Mouse (Mus musculus) G1E (cell line): Measurements from ENCODE around the gene Mpped2.

ENCODE experiments used
- CTCF ChIP-seq: IDR thresholded peaks from 2 replicates; pipeline ENCODE4 v1.5.1; 2012; ENCODE audit warnings: low read depth, low read length, inconsistent platforms, mixed read lengths
- GATA1 ChIP-seq: IDR thresholded peaks from 2 replicates; pipeline ENCODE4 v1.6.1; 2012; ENCODE audit warnings: borderline replicate concordance, low read length, inconsistent platforms, mixed read lengths
- GATA2 ChIP-seq: IDR thresholded peaks from 2 replicates; pipeline ENCODE4 v1.6.1; 2012; ENCODE audit warnings: low read depth, low read length, inconsistent platforms, borderline replicate concordance
- POLR2AphosphoS5 ChIP-seq: IDR thresholded peaks from 2 replicates; pipeline ENCODE4 v1.6.1; 2012; ENCODE audit warnings: low read depth, low read length, inconsistent platforms; ENCODE audit not compliant: insufficient replicate concordance
- TAL1 ChIP-seq: conservative IDR thresholded peaks from 2 replicates; pipeline ENCODE4 v1.6.1; 2012; ENCODE audit warnings: low read depth, low read length, inconsistent platforms, mixed read lengths

DNA sequence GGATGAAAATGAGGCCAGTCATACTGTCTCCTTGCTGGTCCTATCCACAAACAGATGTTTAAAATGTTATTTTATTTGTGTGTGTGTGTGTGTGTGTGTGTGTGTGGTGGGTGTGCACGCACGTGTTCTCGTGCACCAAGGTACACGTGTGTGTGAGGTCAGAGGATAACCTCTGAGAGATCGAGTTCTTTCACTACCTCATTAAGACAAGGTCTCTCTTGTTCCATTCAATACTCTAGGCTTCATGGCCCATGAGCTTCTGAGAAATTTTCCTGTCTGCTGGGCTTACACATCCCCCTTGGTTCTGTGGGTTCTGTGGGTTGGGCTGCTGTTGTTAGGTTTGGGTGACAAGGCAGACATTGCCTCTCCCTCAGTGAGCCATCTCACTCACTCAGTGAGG is 12.6 kb downstream of the Mpped2 start:
- TF ChIP-seq CTCF: no peak
- TF ChIP-seq POLR2AphosphoS5: no peak
- no peak for TF ChIP-seq GATA1
- no peak for TF ChIP-seq TAL1
- TF ChIP-seq GATA2: no peak
